Mouse (Mus musculus): ENCODE measurements around the gene Romo1. TPM values are rescaled to one million over a fixed set of nuclear protein-coding genes. Genes with fewer than 3 reads are reported as not detected.

The Romo1 gene
- 334 and 385 TPM in 2 replicates for polyA plus RNA-seq (2012; rRNA removed)

GRCm38 (mm10) chr2:156143953-156144724 is at the start of gene Romo1, which contains the start of gene Nfs1:
Gene Romo1 (plus strand): TSS chr2:156144039.
Gene Nfs1 (minus strand): TSS chr2:156144186.

GRCm38 (mm10) chr2:156111358-156112079 is 32.3 kb upstream of the Romo1 start, which contains the start of the genes Cpne1 and Rbm12:
Gene Cpne1 (minus strand): TSS chr2:156111965.
Gene Rbm12 (minus strand): TSS chr2:156111978.

GRCm38 (mm10) chr2:156126992-156127391 is 16.8 kb upstream of the Romo1 start, which contains the start of gene Gm28036:
Gene Gm28036 (minus strand): TSS chr2:156127092.

GRCm38 (mm10) chr2:156180094-156180821 is 36.4 kb downstream of the Romo1 start, which contains the start of gene Rbm39:
Gene Rbm39 (minus strand): TSS chr2:156180238.

Other genes with a start within 250 kb of the Romo1 start
- gene Uqcc1, start 213.7 kb upstream of the Romo1 start, polyA plus RNA-seq (2012; rRNA removed) = 16.7 and 23.2 TPM in 2 replicates
- gene Gm15557, start 203.3 kb upstream of the Romo1 start, polyA plus RNA-seq (2012; rRNA removed) = not detected in 2 replicates
- 0.85 and 0.87 TPM in 2 replicates for gene Gdf5, start 198.7 kb upstream of the Romo1 start, polyA plus RNA-seq (2012; rRNA removed)
- 12.7 and 14.5 TPM in 2 replicates for gene Cep250, start 187.6 kb upstream of the Romo1 start, polyA plus RNA-seq (2012; rRNA removed)
- 1.3 and 1.9 TPM in 2 replicates for gene 6430550D23Rik, start 136.1 kb upstream of the Romo1 start, polyA plus RNA-seq (2012; rRNA removed)
- 340 and 531 TPM in 2 replicates for gene Ergic3, start 136.0 kb upstream of the Romo1 start, polyA plus RNA-seq (2012; rRNA removed)
- 0.69 and 2.6 TPM in 2 replicates for gene Fer1l4, start 91.1 kb upstream of the Romo1 start, polyA plus RNA-seq (2012; rRNA removed)
- 3.5 and 4.3 TPM in 2 replicates for gene Spag4, start 78.9 kb upstream of the Romo1 start, polyA plus RNA-seq (2012; rRNA removed)
- gene Cpne1, start 32.1 kb upstream of the Romo1 start, polyA plus RNA-seq (2012; rRNA removed) = 100 and 120 TPM in 2 replicates
- 7.3 and 30.1 TPM in 2 replicates for gene Rbm12, start 32.1 kb upstream of the Romo1 start, polyA plus RNA-seq (2012; rRNA removed)
- gene Gm28036, start 16.9 kb upstream of the Romo1 start, polyA plus RNA-seq (2012; rRNA removed) = 0.69 and 1.3 TPM in 2 replicates
- 77.6 and 79.5 TPM in 2 replicates for gene Nfs1, start 147 bp downstream of the Romo1 start, polyA plus RNA-seq (2012; rRNA removed)
- 64.9 and 70.8 TPM in 2 replicates for gene Rbm39, start 36.2 kb downstream of the Romo1 start, polyA plus RNA-seq (2012; rRNA removed)
- gene Phf20, start 52.4 kb downstream of the Romo1 start, polyA plus RNA-seq (2012; rRNA removed) = 29.2 and 32.2 TPM in 2 replicates
- gene Cnbd2, start 168.3 kb downstream of the Romo1 start, polyA plus RNA-seq (2012; rRNA removed) = 1.2 and 1.5 TPM in 2 replicates
- gene Scand1, start 168.7 kb downstream of the Romo1 start, polyA plus RNA-seq (2012; rRNA removed) = 289 and 408 TPM in 2 replicates